Comparison of ENCODE assay signal across 10 mouse cellular contexts in genomic region chr7:30300914-30301313, GRCm38 (mm10). TPM values are rescaled to one million over a fixed set of nuclear protein-coding genes. Genes with fewer than 3 reads are reported as not detected.
DNase-seq lines count a peak whose midpoint lies in the region; ATAC-seq and TF ChIP-seq lines count a peak whose summit lies in the region.
"Had no signal": no experiment of that assay in that cellular context is flagged by ENCODE, and none has a peak within 500 bp of the region (broad histone marks: within the 10 kb centered on the region; RNA-seq: fewer than 3 reads in every experiment).

No protein-coding gene starts in this region.

- H3K4me3 ChIP-seq in gastrocnemius, adult 2 months = no peak overlapping the region
- H3K4me3 ChIP-seq in testis, adult 2 months (ENCODE audit: control insufficient read depth, low read depth, low read length) = no peak overlapping the region
- no peak overlapping the region for H3K4me3 ChIP-seq in stomach, postnatal 0 days (ENCODE audit: low read depth, low read length)

- 54% methylated on average over 3 of the region's 3 CpGs for WGBS in stomach, postnatal 0 days

- no peak overlapping the region for H3K9ac ChIP-seq in stomach, postnatal 0 days (ENCODE audit: low read length)

- TF ChIP-seq CTCF in gastrocnemius, adult 2 months (IDR thresholded peaks at IDR 0.05) = peak; percentile 67
- TF ChIP-seq CTCF in testis, adult 2 months (IDR thresholded peaks at IDR 0.05; ENCODE audit: control insufficient read depth, insufficient read depth, insufficient replicate concordance, low read depth, low read length) = peak; percentile 63; the same call in 1 of the 2 replicates
- TF ChIP-seq CTCF in stomach, postnatal 0 days (IDR thresholded peaks at IDR 0.05; ENCODE audit: low read depth) = peak; percentile 76

- TF ChIP-seq EP300 in stomach, postnatal 0 days (optimal IDR thresholded peaks at IDR 0.05) = no peak

- H3K9me3 ChIP-seq in stomach, postnatal 0 days (ENCODE audit: control insufficient read depth, low read length) = no peaks in the 10 kb centered on the region

- H3K36me3 ChIP-seq in testis, adult 2 months (ENCODE audit: control insufficient read depth, insufficient read depth, low read length) = no peaks in the 10 kb centered on the region
- peaks cover 5% of the 10 kb centered on the region; the same call in 1 of the 2 replicates for H3K36me3 ChIP-seq in stomach, postnatal 0 days (ENCODE audit: control insufficient read depth, insufficient read depth, low read length)

- H3K27me3 ChIP-seq in testis, adult 2 months (ENCODE audit: control insufficient read depth, insufficient read depth, low read length) = no peaks in the 10 kb centered on the region
- H3K27me3 ChIP-seq in stomach, postnatal 0 days (ENCODE audit: control insufficient read depth, insufficient read depth, low read length) = no peaks in the 10 kb centered on the region

- no peak overlapping the region for H3K27ac ChIP-seq in gastrocnemius, adult 2 months
- H3K27ac ChIP-seq in testis, adult 2 months (ENCODE audit: control insufficient read depth, insufficient read depth, low read depth, low read length) = no peak overlapping the region
- H3K27ac ChIP-seq in stomach, postnatal 0 days (replicated peaks) = no peak overlapping the region

- no peak for DNase-seq in gastrocnemius, adult 2 months
- DNase-seq in gastrocnemius, postnatal 4 days (ENCODE audit: low spot score in 2 of 2) = no peak
- DNase-seq in testis, postnatal 10 days (ENCODE audit: low spot score) = no peak
- DNase-seq in stomach, postnatal 0 days (ENCODE audit: low spot score) = peak; percentile 34
- no peak for DNase-seq in gastrocnemius, postnatal 25 days
- no peak for DNase-seq in frontal cortex, postnatal 25 days (ENCODE audit: low spot score in 2 of 2)

- ATAC-seq in erythroblast, adult 5-6 weeks (replicated peaks; ENCODE audit: low FRiP score, poor library complexity, severe bottlenecking) = peak; percentile 73
- no peak for ATAC-seq in stomach, postnatal 0 days (ENCODE audit: low FRiP score, low TSS enrichment)

- H3K4me1 ChIP-seq in testis, adult 2 months (ENCODE audit: control insufficient read depth, insufficient read depth, low read length) = no peaks in the 10 kb centered on the region
- H3K4me1 ChIP-seq in stomach, postnatal 0 days (replicated peaks; ENCODE audit: control insufficient read depth, insufficient read depth) = no peaks in the 10 kb centered on the region

- TF ChIP-seq POLR2A in testis, adult 2 months (IDR thresholded peaks at IDR 0.05; ENCODE audit: control insufficient read depth, low read depth, low read length) = no peak

- no peak overlapping the region for H3K4me2 ChIP-seq in stomach, postnatal 0 days (replicated peaks; ENCODE audit: low read depth)

- intact Hi-C loops in gastrocnemius, adult 2 months (cut with DNase I) = no loop called here

RNA-seq across cellular contexts. Expression of gene Alkbh6, which starts 7.6 kb away (rescaled TPM):
- 10 to 100 TPM; 21.0 to 22.9 TPM for total RNA-seq in gastrocnemius, adult 2 months (2021)
- 10 to 100 TPM; 25.0 to 26.5 TPM for total RNA-seq in gastrocnemius, postnatal 4 days (2021)
- 36.5 and 38.0 TPM in 2 replicates for polyA plus RNA-seq in testis, adult 2 months (2012; rRNA removed)
- total RNA-seq in erythroblast, adult 5-6 weeks (2015; ENCODE audit: low replicate concordance) = 0.96 and 3.3 TPM in 2 replicates
- 2.0 and 5.4 TPM in 2 replicates for total RNA-seq in erythroblast, adult 5-6 weeks (2017; ENCODE audit: low replicate concordance)
- polyA plus RNA-seq in stomach, postnatal 0 days (2015; fragmentation: Nextera tagmentation; extraction: Ambion mirVana) = 55.4 and 58.8 TPM in 2 replicates
- total RNA-seq in gastrocnemius, postnatal 25 days (2021) = 10 to 100 TPM; 18.6 to 18.8 TPM

RNA-seq across cellular contexts. Expression of gene Clip3, which starts 9.4 kb away (rescaled TPM):
- total RNA-seq in gastrocnemius, adult 2 months (2021) = 1 to 10 TPM; 5.5 to 5.8 TPM
- total RNA-seq in gastrocnemius, postnatal 4 days (2021) = 10 to 100 TPM; 29.8 to 42.1 TPM
- polyA plus RNA-seq in testis, adult 2 months (2012; rRNA removed) = 4.8 and 6.6 TPM in 2 replicates
- total RNA-seq in erythroblast, adult 5-6 weeks (2015; ENCODE audit: low replicate concordance) = not detected in 2 replicates
- not detected in 2 replicates for total RNA-seq in erythroblast, adult 5-6 weeks (2017; ENCODE audit: low replicate concordance)
- polyA plus RNA-seq in stomach, postnatal 0 days (2015; fragmentation: Nextera tagmentation; extraction: Ambion mirVana) = 9.6 and 10.2 TPM in 2 replicates
- 10 to 100 TPM in 1 of 2 experiments, 1 to 10 TPM in 1; 4.2 to 10.6 TPM for total RNA-seq in gastrocnemius, postnatal 25 days (2021)

RNA-seq across cellular contexts. Expression of gene Syne4, which starts 13.7 kb away (rescaled TPM):
- total RNA-seq in gastrocnemius, adult 2 months (2021) = 1 to 10 TPM; 1.8 to 2.1 TPM
- total RNA-seq in gastrocnemius, postnatal 4 days (2021) = 1 to 10 TPM; 2.5 to 3.8 TPM
- 7.4 and 9.6 TPM in 2 replicates for polyA plus RNA-seq in testis, adult 2 months (2012; rRNA removed)
- not detected in 2 replicates for total RNA-seq in erythroblast, adult 5-6 weeks (2015; ENCODE audit: low replicate concordance)
- not detected in 2 replicates for total RNA-seq in erythroblast, adult 5-6 weeks (2017; ENCODE audit: low replicate concordance)
- 13.5 and 14.2 TPM in 2 replicates for polyA plus RNA-seq in stomach, postnatal 0 days (2015; fragmentation: Nextera tagmentation; extraction: Ambion mirVana)
- 1 to 10 TPM; 1.2 to 1.4 TPM for total RNA-seq in gastrocnemius, postnatal 25 days (2021)

RNA-seq across cellular contexts. Expression of gene E130208F15Rik, which starts 20.6 kb away (rescaled TPM):
- total RNA-seq in gastrocnemius, adult 2 months (2021) = under 1 TPM; 0.36 to 0.42 TPM
- 1 to 10 TPM; 1.2 to 1.4 TPM for total RNA-seq in gastrocnemius, postnatal 4 days (2021)
- polyA plus RNA-seq in testis, adult 2 months (2012; rRNA removed) = 0.18 and 0.28 TPM in 2 replicates
- not detected in 2 replicates for total RNA-seq in erythroblast, adult 5-6 weeks (2015; ENCODE audit: low replicate concordance)
- total RNA-seq in erythroblast, adult 5-6 weeks (2017; ENCODE audit: low replicate concordance) = 1.5 TPM in 1 of 2 replicates, not detected in the other
- polyA plus RNA-seq in stomach, postnatal 0 days (2015; fragmentation: Nextera tagmentation; extraction: Ambion mirVana) = not detected in 2 replicates
- under 1 TPM; 0.31 to 0.46 TPM for total RNA-seq in gastrocnemius, postnatal 25 days (2021)
- polyA plus RNA-seq: intestine, embryonic 14.5 days; neural tube, embryonic 14.5 days had no signal

RNA-seq across cellular contexts. Expression of gene Wdr62, which starts 20.7 kb away (rescaled TPM):
- 1 to 10 TPM; 1.7 to 3.0 TPM for total RNA-seq in gastrocnemius, adult 2 months (2021)
- 1 to 10 TPM; 5.5 to 7.4 TPM for total RNA-seq in gastrocnemius, postnatal 4 days (2021)
- 713 and 754 TPM in 2 replicates for polyA plus RNA-seq in testis, adult 2 months (2012; rRNA removed)
- 6.9 and 22.5 TPM in 2 replicates for total RNA-seq in erythroblast, adult 5-6 weeks (2015; ENCODE audit: low replicate concordance)
- 4.9 and 11.7 TPM in 2 replicates for total RNA-seq in erythroblast, adult 5-6 weeks (2017; ENCODE audit: low replicate concordance)
- polyA plus RNA-seq in stomach, postnatal 0 days (2015; fragmentation: Nextera tagmentation; extraction: Ambion mirVana) = 2.4 TPM in 2 replicates
- total RNA-seq in gastrocnemius, postnatal 25 days (2021) = 1 to 10 TPM; 1.8 to 3.8 TPM

Comparison
In these comparisons a context has a peak if more than half of its experiments do, and no peak if none do; other contexts are left out.
1. RNA of gene Clip3, which starts 9.4 kb away (total RNA-seq): 29.8 to 42.1 TPM in gastrocnemius, postnatal 4 days, 4.2 to 10.6 TPM in gastrocnemius, postnatal 25 days and 5.5 to 5.8 TPM in gastrocnemius, adult 2 months; not detected in erythroblast, adult 5-6 weeks; every median in the first group is over 4 times any median in the second.
2. Peak in every context shown above with its lines, with median percentiles within 50 percentile points of each other: CTCF ChIP-seq.